Comparison of ENCODE assay signal across 8 mouse cellular contexts in genomic region chr7:128246496-128247391, GRCm38 (mm10). TPM values are rescaled to one million over a fixed set of nuclear protein-coding genes. Genes with fewer than 3 reads are reported as not detected.
DNase-seq lines count a peak whose midpoint lies in the region; ATAC-seq lines count a peak whose summit lies in the region.

Gene Tgfb1i1, plus strand, starts transcription at chr7:128246812.

- peak within 1 kb of the TSS; percentile 62 for H3K9ac ChIP-seq in forebrain, embryonic 13.5 days
- peak within 1 kb of the TSS; percentile 94 for H3K9ac ChIP-seq in heart, embryonic 16.5 days (ENCODE audit: low read length)

- WGBS in forebrain, embryonic 13.5 days = 2% methylated on average over 20 of the region's 30 CpGs
- WGBS in heart, embryonic 16.5 days = 3% methylated on average over 29 of the region's 30 CpGs

- no peaks in the 10 kb centered on the region for H3K9me3 ChIP-seq in forebrain, embryonic 13.5 days (replicated peaks)
- H3K9me3 ChIP-seq in heart, embryonic 16.5 days (replicated peaks; ENCODE audit: control insufficient read depth, low read length) = no peaks in the 10 kb centered on the region

- H3K36me3 ChIP-seq in forebrain, embryonic 13.5 days (ENCODE audit: poor library complexity, severe bottlenecking) = peaks cover 30% of the 10 kb centered on the region
- peaks cover 38% of the 10 kb centered on the region for H3K36me3 ChIP-seq in heart, embryonic 16.5 days (ENCODE audit: control insufficient read depth, insufficient read depth)

- H3K4me2 ChIP-seq in forebrain, embryonic 13.5 days = peak within 1 kb of the TSS; percentile 62
- peak within 1 kb of the TSS; percentile 67 for H3K4me2 ChIP-seq in heart, embryonic 16.5 days (ENCODE audit: low read depth, low read length)

- peak within 1 kb of the TSS; percentile 37 for H3K4me3 ChIP-seq in forebrain, embryonic 13.5 days
- H3K4me3 ChIP-seq in heart, embryonic 16.5 days (ENCODE audit: low read length) = peak within 1 kb of the TSS; percentile 78

- H3K27ac ChIP-seq in forebrain, embryonic 13.5 days = peak within 1 kb of the TSS; percentile 32; the same call in 1 of the 2 replicates
- H3K27ac ChIP-seq in heart, embryonic 16.5 days (ENCODE audit: low read length) = peak within 1 kb of the TSS; percentile 99

- peaks cover 11% of the 10 kb centered on the region for H3K4me1 ChIP-seq in forebrain, embryonic 13.5 days
- peaks cover 22% of the 10 kb centered on the region for H3K4me1 ChIP-seq in heart, embryonic 16.5 days (ENCODE audit: control insufficient read depth, insufficient read depth, low read length)

- DNase-seq in R1 (ENCODE audit: low read depth, low spot score) = peak; percentile 17
- DNase-seq in cerebellum, adult 11 months = peak; percentile 33
- DNase-seq in layer of hippocampus, postnatal 25 days (ENCODE audit: extremely low spot score in 1 of 2, low spot score in 1 of 2) = peak; percentile 18 to 45
- DNase-seq in lung, postnatal 14 days = peak; percentile 76
- DNase-seq in right cerebral cortex, postnatal 10 days (ENCODE audit: low spot score in 2 of 2) = peak; percentile 75 to 81
- no peak for DNase-seq in thymus, adult 18-20 months

- H3K27me3 ChIP-seq in forebrain, embryonic 13.5 days = peaks cover 10% of the 10 kb centered on the region
- H3K27me3 ChIP-seq in heart, embryonic 16.5 days (ENCODE audit: control insufficient read depth, insufficient read depth, low read length) = no peaks in the 10 kb centered on the region

- peak; percentile 60 for ATAC-seq in forebrain, embryonic 13.5 days
- peak; percentile 91 for ATAC-seq in heart, embryonic 16.5 days (replicated peaks; ENCODE audit: extremely low read depth, insufficient read depth, low FRiP score)

RNA-seq across cellular contexts. Expression of gene Tgfb1i1, which starts in this region (rescaled TPM):
- 13.6 and 14.5 TPM in 2 replicates for polyA plus RNA-seq in forebrain, embryonic 13.5 days (2015; fragmentation: Nextera tagmentation; extraction: Ambion mirVana)
- polyA plus RNA-seq in heart, embryonic 16.5 days (2015; fragmentation: Nextera tagmentation; extraction: Ambion mirVana) = 161 and 168 TPM in 2 replicates
- total RNA-seq in layer of hippocampus, postnatal 25 days (2021) = 10 to 100 TPM; 16.3 to 20.4 TPM

Comparison
In these comparisons a context has a peak if more than half of its experiments do, and no peak if none do; other contexts are left out.
1. RNA of gene Tgfb1i1 (polyA plus RNA-seq): 161 to 168 TPM in heart, embryonic 16.5 days; 13.6 to 14.5 TPM in forebrain, embryonic 13.5 days; every median in the first group is over 10 times any median in the second.
2. DNase-seq: peak in R1 (single experiment), cerebellum, adult 11 months (single experiment), layer of hippocampus, postnatal 25 days (2 of 2), lung, postnatal 14 days (single experiment) and right cerebral cortex, postnatal 10 days (2 of 2); none in thymus, adult 18-20 months (0 of 2).